Mouse (Mus musculus) olfactory bulb, adult 2 months (tissue): ENCODE results near the gene H2al1f. TPM values are rescaled to one million over a fixed set of nuclear protein-coding genes. Genes with fewer than 3 reads are reported as not detected.
"Not testable (repeated sequence)": the region's sequence is repeated elsewhere in the genome, so short reads cannot be mapped to it uniquely, and the experiment has no call there.

ENCODE experiments used
- H3K27ac ChIP-seq: fragments of 200-500 bp; 2 replicates; pipeline ENCODE4 v1.5.1; 2012; ENCODE audit warnings: low read depth, low read length; ENCODE audit not compliant: insufficient read depth
- H3K4me1 ChIP-seq: fragments of 200-500 bp; 2 replicates; pipeline ENCODE4 v1.6.1; 2012; ENCODE audit warnings: low read length; ENCODE audit not compliant: control insufficient read depth, insufficient read depth
- H3K4me3 ChIP-seq: fragments of 200-500 bp; 2 replicates; pipeline ENCODE4 v1.5.1; 2012; ENCODE audit warnings: mild to moderate bottlenecking, low read depth, low read length, moderate library complexity; ENCODE audit not compliant: insufficient read depth
- CTCF ChIP-seq: fragments of 200-500 bp; IDR thresholded peaks from 2 replicates; pipeline ENCODE4 v1.5.1; 2012; ENCODE audit warnings: low read depth, mild to moderate bottlenecking, low read length, moderate library complexity; ENCODE audit not compliant: insufficient read depth
- POLR2A ChIP-seq: fragments of 200-500 bp; IDR thresholded peaks from 2 replicates; pipeline ENCODE4 v1.6.1; 2012; ENCODE audit warnings: mild to moderate bottlenecking, low read depth, low read length, moderate library complexity; ENCODE audit not compliant: insufficient read depth
- WGBS: fragments of 180-500 bp; shearing (Covaris S2); methylation state at CpG from one replicate; pipeline ENCODE4 v1.1.7; 2018; 5-methylcytosine and 5-hydroxymethylcytosine counted together
- polyA plus RNA-seq: library from polyadenylated mRNA; stranded (reverse); fragments of >200 nt; gene quantifications from 2 replicates; pipeline ENCODE4 v1.2.4, GENCODE M21; 2012; ENCODE audit warnings: low replicate concordance; ENCODE audit not compliant: missing spikeins, insufficient read depth, insufficient read length

Gene H2al1f
- not detected in 2 replicates for polyA plus RNA-seq

GRCm38 (mm10) chrX:11314858-11315257, at the start of gene H2al1f:
Gene H2al1f, plus strand, starts transcription at chrX:11315158.
- H3K4me1 ChIP-seq, H3K4me3 ChIP-seq, H3K27ac ChIP-seq: not testable (repeated sequence)
- WGBS: no CpG with 5 or more reads among the region's 6 CpGs

GRCm38 (mm10) chrX:11267791-11268190, 47.2 kb upstream of the H2al1f start:
- 28% methylated on average over 7 of the region's 7 CpGs for WGBS
- no peak for TF ChIP-seq POLR2A
- no peak for TF ChIP-seq CTCF
- peaks cover 8% of the 10 kb centered on the region; the same call in 1 of the 2 replicates for H3K4me1 ChIP-seq
- H3K4me3 ChIP-seq: no peak overlapping the region
- no peak overlapping the region for H3K27ac ChIP-seq

GRCm38 (mm10) chrX:11269074-11269473, 45.9 kb upstream of the H2al1f start:
- TF ChIP-seq CTCF: no peak
- no peak for TF ChIP-seq POLR2A
- 73% methylated on average over 3 of the region's 3 CpGs for WGBS
- no peak overlapping the region for H3K4me3 ChIP-seq
- H3K4me1 ChIP-seq: peaks cover 8% of the 10 kb centered on the region; the same call in 1 of the 2 replicates
- H3K27ac ChIP-seq: no peak overlapping the region

GRCm38 (mm10) chrX:11273190-11273589, 41.8 kb upstream of the H2al1f start:
- Histone ChIP-seq H3K4me3 (no peak overlapping the region), H3K27ac (no peak overlapping the region), H3K4me1 (no peaks in the 10 kb centered on the region)
- WGBS: 87% methylated on average over 3 of the region's 3 CpGs
- TF ChIP-seq POLR2A (no peak), CTCF (no peak)

GRCm38 (mm10) chrX:11277083-11277482, 37.9 kb upstream of the H2al1f start:
- Histone ChIP-seq H3K27ac (no peak overlapping the region), H3K4me3 (no peak overlapping the region), H3K4me1 (no peaks in the 10 kb centered on the region)
- WGBS: 69% methylated on average over 6 of the region's 6 CpGs
- no peak for TF ChIP-seq CTCF
- TF ChIP-seq POLR2A: no peak

- WGBS: 78% methylated on average over 2 of the region's 2 CpGs
- no peaks in the 10 kb centered on the region for H3K4me1 ChIP-seq
- TF ChIP-seq CTCF (no peak), POLR2A (no peak)
- no peak overlapping the region for H3K4me3 ChIP-seq
- no peak overlapping the region for H3K27ac ChIP-seq
Measured at GRCm38 (mm10) chrX:11280741-11281140, 34.2 kb upstream of the H2al1f start.

GRCm38 (mm10) chrX:11288306-11288882, 26.6 kb upstream of the H2al1f start:
- no peak overlapping the region for H3K4me3 ChIP-seq
- no peak overlapping the region for H3K27ac ChIP-seq
- no peaks in the 10 kb centered on the region for H3K4me1 ChIP-seq
- 67% methylated on average over 14 of the region's 14 CpGs for WGBS
- TF ChIP-seq POLR2A: no peak
- no peak for TF ChIP-seq CTCF

GRCm38 (mm10) chrX:11289244-11289643, 25.7 kb upstream of the H2al1f start:
- Histone ChIP-seq H3K4me3 (no peak overlapping the region), H3K4me1 (no peaks in the 10 kb centered on the region), H3K27ac (no peak overlapping the region)
- TF ChIP-seq POLR2A (no peak), CTCF (no peak)
- 63% methylated on average over 4 of the region's 4 CpGs for WGBS

- WGBS: no CpG with 5 or more reads among the region's 3 CpGs
- not testable (repeated sequence) for H3K4me1 ChIP-seq, H3K4me3 ChIP-seq, H3K27ac ChIP-seq
Measured at GRCm38 (mm10) chrX:11298957-11299356, 16.0 kb upstream of the H2al1f start, which contains the start of gene H2al1a. Gene H2al1a, plus strand, starts transcription at chrX:11299257.

GRCm38 (mm10) chrX:11302132-11302531, 12.8 kb upstream of the H2al1f start, which contains the start of gene H2al1b:
Gene H2al1b, plus strand, starts transcription at chrX:11302432.
- whole genome bisulfite sequencing: 100% methylated on average over 1 of the region's 3 CpGs
- not testable (repeated sequence) for H3K27ac ChIP-seq, H3K4me1 ChIP-seq, H3K4me3 ChIP-seq

- not testable (repeated sequence) for H3K4me1 ChIP-seq, H3K4me3 ChIP-seq, H3K27ac ChIP-seq
- WGBS: 100% methylated on average over 1 of the region's 6 CpGs
Measured at GRCm38 (mm10) chrX:11305355-11305754, 9.6 kb upstream of the H2al1f start, which contains the start of gene H2al1c. Gene H2al1c, plus strand, starts transcription at chrX:11305655.

GRCm38 (mm10) chrX:11308524-11308923, 6.4 kb upstream of the H2al1f start, which contains the start of gene H2al1d:
Gene H2al1d, plus strand, starts transcription at chrX:11308824.
- H3K4me1 ChIP-seq, H3K27ac ChIP-seq, H3K4me3 ChIP-seq: not testable (repeated sequence)
- WGBS: no CpG with 5 or more reads among the region's 6 CpGs

GRCm38 (mm10) chrX:11311634-11312033, 3.3 kb upstream of the H2al1f start, which contains the start of gene H2al1e:
Gene H2al1e, plus strand, starts transcription at chrX:11311934.
- not testable (repeated sequence) for H3K27ac ChIP-seq, H3K4me1 ChIP-seq, H3K4me3 ChIP-seq
- no CpG with 5 or more reads among the region's 3 CpGs for WGBS
